Mouse (Mus musculus) mouse embryonic stem cell (cell line): ENCODE measurements around the gene Crxos.
"Not testable (repeated sequence)": the region's sequence is repeated elsewhere in the genome, so short reads cannot be mapped to it uniquely, and the experiment has no call there.

Experiments used
- in situ Hi-C, 2 experiments: fragments of 300-500 bp; cut with MboI; formaldehyde crosslinking; loops; 1 replicate in 1 of 2; 3 replicates in 1 of 2; pipeline ENCODE4 v1.14.3; 2019 to 2020; ENCODE audit warnings: low sequenced_read_pairs in 2 of 2, low pct_unique_long_range_greater_than_20kb in 1 of 2, mixed read lengths in 1 of 2; ENCODE audit not compliant: unreplicated experiment in 1 of 2

The Crxos gene

GRCm38 (mm10) chr7:15882317-15882716 is at the start of gene Crxos:
Crxos (plus strand) TSS chr7:15882617.
- in situ Hi-C loops, result no loop called here

DNA sequence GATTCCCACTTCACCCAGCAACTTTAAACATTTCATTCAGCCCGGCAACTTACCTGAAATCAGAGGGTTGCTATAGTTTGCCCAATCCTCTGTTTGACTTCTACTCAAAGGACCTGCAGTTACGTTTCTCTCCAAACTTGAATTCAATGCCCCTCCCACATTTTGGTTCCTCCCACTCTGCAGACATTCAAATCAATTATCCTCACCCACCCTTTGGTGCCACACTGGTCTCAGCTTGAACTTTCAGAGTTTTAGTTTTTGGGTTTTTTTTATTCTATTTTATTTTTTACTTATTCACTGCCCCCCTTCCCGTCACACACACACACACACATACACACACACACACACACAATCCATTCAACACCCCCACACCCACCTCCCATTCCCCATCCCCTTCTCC is 42.8 kb upstream of the Crxos start, which contains the start of gene Obox6:
Gene Obox6 (minus strand): TSS at position 101 of the 400 bp plus-strand sequence.
- in situ Hi-C loops, result no loop called here

DNA sequence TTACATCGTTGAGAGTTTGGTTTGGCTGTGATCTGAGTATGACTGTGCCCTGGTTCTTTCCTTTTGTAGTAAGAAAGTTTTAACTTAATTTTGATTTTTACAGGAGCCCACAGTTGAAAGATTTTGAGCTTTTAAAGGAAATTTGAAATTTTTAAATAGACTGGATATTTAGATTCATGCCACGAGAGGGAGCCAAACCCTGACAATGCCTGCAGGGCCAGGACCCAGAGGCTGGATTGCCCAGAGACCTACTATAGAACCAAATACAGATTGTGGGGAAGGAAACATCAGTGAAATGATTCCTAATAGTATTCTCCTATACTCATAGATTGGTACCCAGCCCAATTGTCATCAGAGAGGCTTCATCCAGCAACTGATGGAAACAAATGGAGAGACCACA is 22.8 kb upstream of the Crxos start:
- in situ Hi-C loops, result no loop called here

DNA sequence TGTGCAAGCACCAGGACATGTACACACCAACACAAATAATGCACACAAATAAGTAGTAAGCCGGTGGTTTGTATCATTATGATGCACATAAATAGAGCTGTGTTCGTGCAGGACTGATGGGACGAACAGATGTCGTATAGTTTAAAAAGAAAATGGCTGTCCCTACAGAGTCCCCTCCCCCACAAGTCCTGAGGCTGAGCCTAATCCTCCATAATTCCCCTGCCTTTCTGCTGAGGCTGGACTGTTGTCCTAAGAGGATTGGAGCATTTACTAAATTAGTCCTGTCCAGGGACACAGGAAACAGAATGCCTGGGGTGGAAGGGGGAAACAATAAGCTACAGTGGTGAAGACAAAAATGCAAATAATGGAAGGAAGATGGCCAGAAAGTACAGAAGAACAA is 18.3 kb upstream of the Crxos start:
- in situ Hi-C loops, result no loop called here

- in situ Hi-C loops, result no loop called here
Observed at GRCm38 (mm10) chr7:15879756-15880155, 2.7 kb upstream of the Crxos start, which contains the start of gene Crx. Crx (minus strand) TSS chr7:15879968.

DNA sequence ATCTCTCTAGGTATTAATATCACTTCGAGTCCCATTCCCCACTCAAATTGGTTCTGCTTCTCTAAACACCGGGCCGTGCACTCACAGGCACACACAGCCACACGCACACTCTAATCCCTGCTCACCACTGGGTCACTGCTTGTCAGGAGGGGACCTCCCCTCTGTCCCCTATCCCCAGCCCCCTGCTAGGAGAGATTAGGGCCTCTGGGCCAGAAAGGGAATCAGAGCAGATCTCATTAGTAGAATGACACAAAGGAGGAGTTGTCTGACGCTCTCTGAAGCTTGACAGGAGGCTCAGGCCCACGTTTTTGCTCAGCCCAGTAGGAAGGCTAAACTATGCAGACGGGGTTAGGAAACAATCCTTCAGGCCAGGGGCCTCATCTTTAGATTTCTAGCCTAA is 1.0 kb upstream of the Crxos start:
- in situ Hi-C loops, result no loop called here

DNA sequence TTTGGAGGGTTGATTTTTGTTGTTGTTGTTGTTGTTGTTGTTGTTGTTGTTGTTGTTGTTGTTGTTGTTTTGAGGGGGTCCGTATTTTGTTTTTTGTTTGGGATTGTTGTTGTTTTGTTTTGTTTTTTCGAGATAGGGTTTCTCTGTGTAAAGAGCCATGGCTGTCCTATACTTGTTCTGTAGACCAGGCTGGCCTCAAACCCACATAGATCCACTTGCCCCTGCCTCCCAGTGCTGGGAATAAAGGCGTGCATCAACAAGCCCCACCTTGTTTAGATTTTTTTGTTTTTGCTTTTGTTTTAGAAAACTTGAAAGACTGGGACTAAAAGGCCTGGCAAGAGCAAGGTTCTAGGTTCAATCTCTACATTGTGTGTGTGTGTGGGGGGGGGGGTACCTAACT is 586 bp upstream of the Crxos start:
- in situ Hi-C loops, result no loop called here

- in situ Hi-C loops, result no loop called here
Observed at GRCm38 (mm10) chr7:15884127-15884526, 1.7 kb downstream of the Crxos start.

- in situ Hi-C loops, result no loop called here
Observed at GRCm38 (mm10) chr7:15894251-15894650, 11.8 kb downstream of the Crxos start.

- in situ Hi-C loops, result no loop called here
Observed at GRCm38 (mm10) chr7:15901366-15902048, 19.1 kb downstream of the Crxos start.

- in situ Hi-C loops, result no loop called here
Observed at GRCm38 (mm10) chr7:15905861-15906260, 23.4 kb downstream of the Crxos start.

DNA sequence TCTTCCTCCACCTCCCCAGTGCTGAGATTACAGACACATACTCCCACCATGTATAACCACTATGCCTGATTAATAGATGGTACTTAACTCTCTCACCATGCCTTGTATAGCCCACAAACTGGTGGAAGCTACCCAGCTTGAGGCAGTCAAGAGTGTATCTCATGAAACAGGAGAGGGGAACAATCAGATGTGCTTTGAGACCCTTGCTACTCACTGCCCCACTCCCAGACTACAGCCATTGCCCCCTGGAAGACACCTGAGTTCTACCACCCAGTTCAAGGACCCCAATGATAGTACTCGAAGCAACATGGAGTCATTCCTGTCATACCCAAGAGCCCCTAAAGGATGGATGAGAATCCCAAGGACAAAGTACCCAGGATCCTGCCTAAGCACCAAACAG is 24.2 kb downstream of the Crxos start:
- in situ Hi-C loops, result no loop called here

DNA sequence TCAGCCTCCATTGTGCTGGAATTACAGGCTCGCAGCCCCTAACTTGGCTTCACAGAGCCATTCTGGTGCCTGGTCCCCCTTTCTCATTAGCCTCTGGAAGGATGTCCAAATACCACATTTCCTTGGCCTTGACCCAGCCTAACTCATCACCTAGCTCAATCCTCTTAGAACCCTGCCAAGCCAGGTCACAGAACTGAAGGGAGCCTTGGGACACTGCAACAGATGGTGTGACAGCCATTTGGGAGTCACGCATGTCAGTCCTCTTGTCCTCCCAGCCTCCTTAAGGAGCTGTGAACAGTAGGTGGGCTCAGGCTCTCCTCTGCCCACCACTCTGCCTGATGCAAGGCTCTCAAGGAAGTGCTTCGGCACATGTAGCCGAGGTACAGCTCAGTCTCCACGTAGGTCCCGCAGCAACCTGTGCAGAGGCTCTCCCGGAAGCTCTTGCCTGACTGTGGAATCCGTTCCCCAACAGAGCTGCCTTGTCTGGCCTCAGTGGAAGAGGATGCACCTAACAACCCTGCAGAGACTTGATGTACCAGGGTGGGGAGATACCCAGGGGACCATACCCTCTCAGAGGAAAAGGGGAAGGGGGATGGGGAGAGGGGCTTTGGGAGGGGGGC is 25.7 kb downstream of the Crxos start:
- in situ Hi-C loops, result no loop called here

DNA sequence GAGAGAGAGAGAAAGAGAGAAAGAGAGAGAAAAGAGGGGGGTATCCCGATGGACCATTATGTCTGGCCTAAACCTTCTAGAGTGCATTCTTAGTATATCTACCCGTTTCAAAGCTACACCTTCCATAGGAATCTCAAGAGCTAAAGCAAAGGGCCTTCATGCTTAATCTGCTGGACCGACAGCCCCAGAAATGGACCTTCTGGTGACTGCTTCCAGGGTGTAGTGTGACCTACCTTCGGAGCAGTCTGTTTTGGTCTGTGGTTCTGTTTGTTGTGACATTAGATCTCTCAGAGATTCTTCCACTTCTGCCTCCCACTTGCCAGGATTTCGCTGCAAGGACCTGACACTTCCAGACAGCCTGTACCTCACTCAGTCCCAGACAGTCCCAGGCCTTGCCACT is 28.1 kb downstream of the Crxos start:
- in situ Hi-C loops, result no loop called here

DNA sequence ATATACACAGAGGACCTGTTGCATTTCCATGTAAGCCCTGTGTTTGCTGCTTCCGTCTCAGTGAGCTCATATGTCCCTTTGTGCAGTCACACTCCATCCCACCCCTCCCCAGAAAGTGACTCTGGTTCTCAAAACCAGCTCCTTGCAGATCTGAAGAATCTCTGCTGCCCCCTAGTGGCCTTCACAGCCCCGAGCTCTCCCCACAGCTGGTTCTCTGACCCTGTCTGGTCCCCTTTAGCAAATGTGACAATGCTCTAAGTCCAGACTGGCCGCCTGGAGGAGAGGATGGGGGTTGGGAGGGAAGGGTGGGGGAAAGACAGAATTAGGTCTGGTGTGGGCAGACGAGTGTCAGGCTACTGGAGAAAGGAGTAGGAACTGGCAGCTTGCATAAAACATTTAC is 29.8 kb downstream of the Crxos start:
- in situ Hi-C loops, result no loop called here

- in situ Hi-C loops, result no loop called here
Observed at GRCm38 (mm10) chr7:15914252-15914651, 31.8 kb downstream of the Crxos start.

DNA sequence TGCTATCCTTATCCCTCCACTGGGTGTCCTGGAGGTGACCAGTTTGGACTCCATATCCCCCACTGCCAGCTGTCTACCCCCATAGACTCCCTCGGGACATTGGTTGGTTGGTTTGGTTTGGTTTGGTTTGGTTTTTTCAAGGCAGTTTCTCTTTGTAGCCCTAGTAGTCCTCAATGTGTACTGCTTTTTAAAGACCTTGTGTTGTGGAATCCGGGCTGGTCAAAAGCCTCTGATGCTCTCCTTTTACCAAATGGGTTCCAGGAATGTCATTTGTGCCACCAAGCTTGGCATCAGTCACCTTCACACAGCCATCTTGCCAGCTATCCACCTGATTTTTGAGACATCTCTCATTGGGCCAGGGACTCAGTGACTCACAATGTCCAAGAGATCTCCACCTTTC is 32.3 kb downstream of the Crxos start:
- in situ Hi-C loops, result no loop called here

GRCm38 (mm10) chr7:15915695-15916094 is 33.3 kb downstream of the Crxos start:
- in situ Hi-C loops, result not testable (repeated sequence)

- in situ Hi-C loops, result no loop called here
Observed at GRCm38 (mm10) chr7:15916134-15916723, 33.8 kb downstream of the Crxos start.

GRCm38 (mm10) chr7:15916996-15917395 is 34.6 kb downstream of the Crxos start:
- in situ Hi-C loops, result no loop called here
